Mouse (Mus musculus) CD4-positive, CD25-positive, alpha-beta regulatory T cell, adult 2 months (primary cell): ENCODE measurements at regions not wholly inside any gene's neighbourhood (a gene's known extent, or its start where the extent isn't known, plus 50 kb on each side); places are given as distances from the start of the nearest gene placed in this dataset.
A peak's percentile ranks its signal among the peaks of the same experiment; 100 is the strongest.

Source experiments
- DNase-seq: peaks from one replicate; pipeline ENCODE4 v3.0.0-alpha.2; 2012; ENCODE audit warnings: low read depth, low spot score

GRCm38 (mm10) chr15:3171774-3172173 is 96.6 kb upstream of the Selenop start:
- peak; percentile 44 for DNase-seq

GRCm38 (mm10) chr15:3174072-3174471 is 94.3 kb upstream of the Selenop start:
- peak; percentile 51 for DNase-seq

GRCm38 (mm10) chr15:3174848-3175247 is 93.5 kb upstream of the Selenop start:
- peak; percentile 73 for DNase-seq

- DNase-seq: peak; percentile 79
Observed at GRCm38 (mm10) chr15:3201912-3202653, 66.3 kb upstream of the Selenop start.

- no peak for DNase-seq
Observed at GRCm38 (mm10) chr15:3205522-3205921, 62.8 kb upstream of the Selenop start.

GRCm38 (mm10) chr15:3206076-3206475 is 62.3 kb upstream of the Selenop start:
- DNase-seq: peak; percentile 21

GRCm38 (mm10) chr15:3213721-3214120 is 54.6 kb upstream of the Selenop start:
- peak; percentile 72 for DNase-seq

GRCm38 (mm10) chr15:3215201-3215600 is 53.1 kb upstream of the Selenop start:
- no peak for DNase-seq
